In genomic region chr8:46163870-46164190, GRCm38 (mm10) we compare ENCODE assay signal across 8 mouse cellular contexts. TPM values are rescaled to one million over a fixed set of nuclear protein-coding genes. Genes with fewer than 3 reads are reported as not detected.
DNase-seq lines count a peak whose midpoint lies in the region; ATAC-seq and TF ChIP-seq lines count a peak whose summit lies in the region.

No protein-coding gene starts in this region.

- DNase-seq in kidney, postnatal 4 days, result no peak
- no peak for DNase-seq in cerebellum, adult 8-10 months
- no peak for DNase-seq in thymus, postnatal 14 days
- no peak for DNase-seq in left cerebral cortex, adult 11 months (ENCODE audit: low spot score)

- H3K9ac ChIP-seq in kidney, embryonic 15.5 days, result peak overlapping the region; percentile 75
- H3K9ac ChIP-seq in hindbrain, embryonic 15.5 days, result peak overlapping the region; percentile 71
- H3K9ac ChIP-seq in midbrain, embryonic 16.5 days (ENCODE audit: low read depth, low read length), result peak overlapping the region; percentile 92

- no peaks in the 10 kb centered on the region for H3K36me3 ChIP-seq in kidney, embryonic 15.5 days
- H3K36me3 ChIP-seq in hindbrain, embryonic 15.5 days, result no peaks in the 10 kb centered on the region
- no peaks in the 10 kb centered on the region for H3K36me3 ChIP-seq in midbrain, embryonic 16.5 days (ENCODE audit: control insufficient read depth, insufficient read depth, low read length)

- H3K27ac ChIP-seq in kidney, embryonic 15.5 days, result peak overlapping the region; percentile 94
- H3K27ac ChIP-seq in cortical plate, adult 2 months (ENCODE audit: insufficient read depth, low read length), result peak overlapping the region; percentile 68; the same call in 1 of the 2 replicates
- H3K27ac ChIP-seq in hindbrain, embryonic 15.5 days (replicated peaks), result peak overlapping the region; percentile 86
- peak overlapping the region; percentile 90 for H3K27ac ChIP-seq in midbrain, embryonic 16.5 days (ENCODE audit: low read length)

- peak overlapping the region; percentile 63 for H3K4me3 ChIP-seq in kidney, embryonic 15.5 days (replicated peaks)
- H3K4me3 ChIP-seq in cortical plate, adult 2 months (ENCODE audit: insufficient read depth, low read length), result peak overlapping the region; percentile 78
- H3K4me3 ChIP-seq in hindbrain, embryonic 15.5 days, result peak overlapping the region; percentile 55
- peak overlapping the region; percentile 78 for H3K4me3 ChIP-seq in midbrain, embryonic 16.5 days (ENCODE audit: low read depth, low read length)

- no peak for TF ChIP-seq CTCF in cortical plate, adult 2 months (IDR thresholded peaks at IDR 0.05; ENCODE audit: extremely low read depth, insufficient read depth, low read length)

- under 1% methylated on average over 24 of the region's 25 CpGs for WGBS in kidney, embryonic 15.5 days
- WGBS in hindbrain, embryonic 15.5 days, result under 1% methylated on average over 22 of the region's 25 CpGs
- 2% methylated on average over 21 of the region's 25 CpGs for WGBS in midbrain, embryonic 16.5 days

- ATAC-seq in kidney, embryonic 15.5 days (replicated peaks; ENCODE audit: low FRiP score), result no peak
- no peak for ATAC-seq in hindbrain, embryonic 15.5 days (ENCODE audit: low FRiP score, low read depth)
- ATAC-seq in midbrain, embryonic 16.5 days, result peak; percentile 17

- H3K4me1 ChIP-seq in kidney, embryonic 15.5 days, result peaks cover 10% of the 10 kb centered on the region; the same call in 1 of the 2 replicates
- no peaks in the 10 kb centered on the region for H3K4me1 ChIP-seq in cortical plate, adult 2 months (ENCODE audit: control insufficient read depth, insufficient read depth, low read length)
- H3K4me1 ChIP-seq in hindbrain, embryonic 15.5 days (replicated peaks), result peaks cover 24% of the 10 kb centered on the region
- peaks cover 15% of the 10 kb centered on the region for H3K4me1 ChIP-seq in midbrain, embryonic 16.5 days (ENCODE audit: control insufficient read depth, insufficient read depth, low read length)

- no peaks in the 10 kb centered on the region for H3K27me3 ChIP-seq in kidney, embryonic 15.5 days
- H3K27me3 ChIP-seq in hindbrain, embryonic 15.5 days, result no peaks in the 10 kb centered on the region
- H3K27me3 ChIP-seq in midbrain, embryonic 16.5 days (ENCODE audit: control insufficient read depth, insufficient read depth, low read depth, low read length), result no peaks in the 10 kb centered on the region

- H3K4me2 ChIP-seq in kidney, embryonic 15.5 days, result peak overlapping the region; percentile 77
- H3K4me2 ChIP-seq in hindbrain, embryonic 15.5 days, result peak overlapping the region; percentile 77
- peak overlapping the region; percentile 74 for H3K4me2 ChIP-seq in midbrain, embryonic 16.5 days (ENCODE audit: low read length)

- H3K9me3 ChIP-seq in kidney, embryonic 15.5 days (replicated peaks), result no peaks in the 10 kb centered on the region
- no peaks in the 10 kb centered on the region for H3K9me3 ChIP-seq in hindbrain, embryonic 15.5 days
- H3K9me3 ChIP-seq in midbrain, embryonic 16.5 days (replicated peaks; ENCODE audit: control insufficient read depth, low read length, poor library complexity, severe bottlenecking), result no peaks in the 10 kb centered on the region

- TF ChIP-seq POLR2A in cortical plate, adult 2 months (IDR thresholded peaks at IDR 0.05; ENCODE audit: extremely low read depth, insufficient read depth, low read length), result no peak

RNA-seq across cellular contexts. Expression of gene Snx25, which starts 11.9 kb away (rescaled TPM):
- polyA plus RNA-seq in kidney, embryonic 15.5 days (2015; fragmentation: Nextera tagmentation; extraction: Ambion mirVana), result 5.1 and 6.3 TPM in 2 replicates
- polyA plus RNA-seq in cortical plate, adult 2 months (2012; rRNA removed), result 26.6 and 28.9 TPM in 2 replicates
- polyA plus RNA-seq in hindbrain, embryonic 15.5 days (2015; fragmentation: Nextera tagmentation; extraction: Ambion mirVana), result 10.9 and 11.2 TPM in 2 replicates
- 9.3 and 10.1 TPM in 2 replicates for polyA plus RNA-seq in midbrain, embryonic 16.5 days (2015; fragmentation: Nextera tagmentation; extraction: Ambion mirVana)

RNA-seq across cellular contexts. Expression of gene Cfap97, which starts 12.3 kb away (rescaled TPM):
- 23.7 and 31.0 TPM in 2 replicates for polyA plus RNA-seq in kidney, embryonic 15.5 days (2015; fragmentation: Nextera tagmentation; extraction: Ambion mirVana)
- 14.8 and 15.3 TPM in 2 replicates for polyA plus RNA-seq in cortical plate, adult 2 months (2012; rRNA removed)
- 21.3 and 22.4 TPM in 2 replicates for polyA plus RNA-seq in hindbrain, embryonic 15.5 days (2015; fragmentation: Nextera tagmentation; extraction: Ambion mirVana)
- polyA plus RNA-seq in midbrain, embryonic 16.5 days (2015; fragmentation: Nextera tagmentation; extraction: Ambion mirVana), result 29.2 and 30.4 TPM in 2 replicates

RNA-seq across cellular contexts. Expression of gene Slc25a4, which starts 47.3 kb away (rescaled TPM):
- polyA plus RNA-seq in kidney, embryonic 15.5 days (2015; fragmentation: Nextera tagmentation; extraction: Ambion mirVana), result 561 and 585 TPM in 2 replicates
- polyA plus RNA-seq in cortical plate, adult 2 months (2012; rRNA removed), result 660 and 673 TPM in 2 replicates
- 920 and 933 TPM in 2 replicates for polyA plus RNA-seq in hindbrain, embryonic 15.5 days (2015; fragmentation: Nextera tagmentation; extraction: Ambion mirVana)
- polyA plus RNA-seq in midbrain, embryonic 16.5 days (2015; fragmentation: Nextera tagmentation; extraction: Ambion mirVana), result 889 and 969 TPM in 2 replicates
